Mouse (Mus musculus): Measurements from ENCODE around the gene Gsta2. TPM values are rescaled to one million over a fixed set of nuclear protein-coding genes. Genes with fewer than 3 reads are reported as not detected.
"Not testable (repeated sequence)": the region's sequence is repeated elsewhere in the genome, so short reads cannot be mapped to it uniquely, and the experiment has no call there.

The Gsta2 gene
- total RNA-seq, 2 experiments from 2014 or later: not detected

GRCm38 (mm10) chr9:78368671-78369293 is 13.2 kb upstream of the Gsta2 start:
- no peak for ATAC-seq (replicated peaks; ENCODE audit: low FRiP score, low TSS enrichment, poor library complexity, severe bottlenecking)

DNA sequence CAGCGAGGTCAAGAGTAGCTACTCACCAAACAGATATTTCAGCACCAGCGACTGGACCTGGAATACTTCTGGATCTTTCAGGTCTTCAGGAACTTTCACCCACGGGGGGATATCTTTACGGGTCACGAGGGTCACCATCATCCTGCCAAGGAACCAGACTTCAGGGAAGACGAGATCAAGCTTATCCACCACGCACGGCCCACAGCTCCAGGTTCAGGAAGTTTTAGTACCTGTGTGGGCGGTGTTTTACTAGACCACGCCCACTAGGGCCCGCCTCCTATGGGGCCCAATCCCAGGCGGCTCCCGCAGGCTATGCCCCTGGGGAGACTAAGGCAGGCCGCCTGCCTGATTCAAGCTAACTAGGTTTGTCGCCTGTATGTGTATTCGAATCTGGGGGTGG is 12.4 kb upstream of the Gsta2 start, which contains the start of gene Dppa5a:
Gene Dppa5a (minus strand): TSS at position 219 of the 400 bp plus-strand sequence.
- ATAC-seq (replicated peaks; ENCODE audit: low FRiP score, low TSS enrichment, poor library complexity, severe bottlenecking): not testable (repeated sequence)

DNA sequence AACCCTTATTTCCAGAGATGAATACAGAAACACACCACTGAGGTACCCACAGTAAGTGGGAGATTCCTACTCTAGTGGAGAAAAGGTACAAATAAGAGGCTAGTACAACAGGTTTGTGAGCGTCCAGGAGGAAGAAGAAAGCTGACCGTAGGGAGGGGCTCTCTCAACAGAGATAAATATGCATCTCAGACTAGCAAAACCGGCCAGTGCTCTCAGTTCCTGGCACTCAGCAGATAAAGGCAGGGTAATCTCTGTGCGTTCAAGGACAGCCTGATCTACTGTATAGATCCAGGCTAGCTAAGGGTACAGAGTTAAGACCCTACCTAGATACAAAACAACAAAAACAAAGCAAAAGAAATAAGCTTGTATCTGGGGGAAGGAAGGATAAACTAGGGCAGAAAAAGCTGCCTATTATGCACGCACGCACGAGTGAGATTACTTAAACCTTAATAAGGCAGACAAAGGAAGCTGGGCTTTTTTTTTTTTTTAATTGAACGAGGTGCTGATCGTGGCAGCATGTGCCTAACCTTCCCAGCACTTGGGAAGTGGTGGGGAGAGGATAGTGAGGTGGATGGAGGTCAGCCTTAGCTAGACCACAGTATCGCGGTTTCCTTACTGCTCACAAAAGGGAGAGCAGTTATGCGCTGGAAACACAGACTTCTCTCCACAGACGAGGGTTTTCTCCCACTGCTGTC is 10.4 kb upstream of the Gsta2 start:
- ATAC-seq (replicated peaks; ENCODE audit: low FRiP score, low TSS enrichment, poor library complexity, severe bottlenecking): peak; percentile 61; the same call in 1 of the 2 replicates

DNA sequence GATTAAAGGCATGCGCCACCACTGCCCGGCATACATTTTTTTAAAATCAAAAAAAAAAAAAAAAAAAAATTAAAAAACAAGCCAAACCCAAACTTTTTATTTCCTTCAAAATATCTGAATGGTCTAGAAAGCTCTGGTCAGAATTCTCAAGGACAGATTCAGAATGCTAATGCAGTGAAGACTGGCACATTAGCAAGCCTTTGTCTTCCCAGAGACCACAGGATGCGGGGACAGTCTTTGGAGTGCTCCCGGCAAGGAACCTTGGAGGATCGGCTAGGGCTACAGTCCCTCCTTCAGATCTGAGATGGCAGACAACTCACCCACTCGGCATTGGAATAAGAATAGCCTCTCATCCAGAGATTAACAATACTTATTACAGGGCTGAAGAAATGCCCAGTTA is 9.1 kb upstream of the Gsta2 start:
- no peak for ATAC-seq (replicated peaks; ENCODE audit: low FRiP score, low TSS enrichment, poor library complexity, severe bottlenecking)

GRCm38 (mm10) chr9:78363374-78363773 is 7.8 kb upstream of the Gsta2 start:
- ATAC-seq (replicated peaks; ENCODE audit: low FRiP score, low TSS enrichment, poor library complexity, severe bottlenecking): no peak

DNA sequence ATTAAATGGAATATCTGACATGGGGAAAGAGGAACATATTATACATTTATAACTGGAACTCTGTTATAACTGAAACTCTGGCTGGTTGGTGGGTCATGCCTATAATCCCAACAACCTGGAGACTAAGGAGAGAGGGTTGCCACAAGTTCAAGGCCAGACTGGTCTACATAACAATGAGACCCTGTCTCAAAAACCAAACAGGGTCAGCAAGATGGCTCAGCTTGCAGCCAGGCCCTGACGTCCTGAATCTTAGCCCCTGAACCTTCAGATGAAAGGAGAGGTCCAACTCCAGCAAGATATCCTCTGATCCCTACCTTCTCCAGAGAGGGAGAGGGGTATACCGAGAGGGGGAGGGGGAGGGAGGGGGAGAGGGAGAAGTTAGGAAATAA is 4.9 kb upstream of the Gsta2 start:
- ATAC-seq (replicated peaks; ENCODE audit: low FRiP score, low TSS enrichment, poor library complexity, severe bottlenecking): no peak

DNA sequence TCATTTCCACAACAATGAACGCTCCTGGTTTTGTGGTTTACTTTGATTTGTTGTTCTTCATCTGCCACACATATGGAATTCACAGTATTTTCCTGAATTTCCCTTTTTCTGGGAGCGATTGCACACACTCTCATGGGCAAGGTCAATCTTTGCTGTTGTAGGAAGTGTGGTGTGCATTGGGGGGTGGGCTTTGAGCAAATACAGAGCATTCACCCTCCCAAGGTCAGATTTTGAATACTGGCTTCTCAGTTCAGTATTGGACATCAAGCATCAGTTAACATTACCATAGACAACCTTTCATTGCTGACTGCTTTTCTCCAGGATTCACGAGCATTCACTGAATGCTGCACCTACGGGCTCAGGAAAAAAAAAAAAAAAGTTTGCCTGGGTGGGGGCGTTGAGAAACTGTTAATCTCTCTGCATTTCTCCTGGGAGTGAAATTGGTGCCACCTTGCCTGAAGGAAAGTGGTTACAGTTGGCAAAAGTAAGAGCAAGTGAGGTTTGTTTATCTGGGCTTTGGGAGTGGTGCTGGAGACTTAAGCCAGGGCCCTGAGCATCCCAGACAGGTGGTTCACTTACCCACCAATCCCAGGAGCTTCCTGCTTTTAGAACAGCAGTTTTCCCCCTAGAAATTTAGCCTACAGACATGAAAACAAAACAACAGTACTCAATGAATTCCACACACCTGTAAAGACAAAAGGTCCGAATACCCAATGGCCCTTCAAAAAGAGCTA is 4.3 kb upstream of the Gsta2 start:
- ATAC-seq (replicated peaks; ENCODE audit: low FRiP score, low TSS enrichment, poor library complexity, severe bottlenecking): no peak

DNA sequence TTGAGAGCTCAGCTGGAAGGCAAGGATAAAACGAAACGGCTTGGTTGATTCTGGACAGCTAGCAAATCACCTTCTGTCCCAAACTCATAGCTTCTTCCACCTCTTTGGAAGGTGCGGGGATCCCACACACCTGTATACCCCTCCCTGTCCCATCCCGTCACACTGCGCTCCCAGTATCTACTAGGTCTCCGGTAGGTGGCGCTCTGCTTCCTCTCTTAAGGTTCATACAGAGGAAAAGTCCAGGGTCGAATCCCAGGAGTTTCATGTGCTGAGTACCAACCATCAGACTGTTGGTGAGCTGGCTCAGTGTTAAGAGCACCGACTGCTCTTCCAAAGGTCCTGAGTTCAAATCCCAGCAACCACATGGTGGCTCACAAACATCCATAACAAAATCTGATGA is 2.5 kb upstream of the Gsta2 start:
- peak; percentile 77 for ATAC-seq (replicated peaks; ENCODE audit: low FRiP score, low TSS enrichment, poor library complexity, severe bottlenecking)

DNA sequence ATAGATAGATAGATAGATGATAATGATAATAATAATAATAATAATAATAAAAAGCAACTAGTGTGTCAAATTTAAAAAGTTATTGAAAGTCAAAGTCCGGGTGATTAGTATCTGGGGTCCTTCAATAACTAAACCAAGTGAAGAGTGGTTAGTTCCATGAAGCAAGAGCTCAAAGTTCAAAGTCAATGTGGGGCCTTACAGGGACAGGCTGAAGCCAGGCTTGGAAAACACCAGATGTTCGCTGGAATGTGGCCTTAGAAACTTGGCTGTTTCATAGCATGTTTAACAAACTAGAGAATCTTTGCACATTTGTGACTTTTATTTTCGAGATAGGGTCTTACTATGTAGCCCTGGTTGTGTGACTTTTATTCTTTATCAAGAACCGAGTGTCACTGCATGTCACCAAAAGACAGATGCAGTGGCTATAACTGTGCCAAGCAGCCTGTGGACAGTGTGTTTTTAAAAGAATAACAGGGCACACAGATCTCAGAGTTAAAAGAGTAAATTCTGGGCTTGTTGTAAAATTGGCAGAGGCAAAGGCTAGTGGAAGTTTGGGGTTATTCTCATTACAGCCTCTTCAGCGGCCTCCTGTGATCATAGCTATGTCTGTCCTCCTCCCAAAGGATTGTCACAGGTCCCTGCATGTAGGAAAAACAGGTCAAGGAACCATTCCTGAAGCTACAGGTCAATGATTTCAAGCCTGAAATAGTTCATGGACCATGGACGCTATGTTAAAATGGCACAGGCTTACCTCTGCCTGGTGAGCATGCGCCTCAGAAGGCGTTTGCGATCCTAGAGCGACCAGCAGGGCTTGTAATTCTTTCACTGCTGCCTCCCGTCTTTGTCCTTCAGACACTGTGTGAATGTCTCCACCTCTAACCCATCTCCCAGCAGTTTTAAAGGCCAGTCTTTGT is 666 bp downstream of the Gsta2 start:
- no peak for ATAC-seq (replicated peaks; ENCODE audit: low FRiP score, low TSS enrichment, poor library complexity, severe bottlenecking)

DNA sequence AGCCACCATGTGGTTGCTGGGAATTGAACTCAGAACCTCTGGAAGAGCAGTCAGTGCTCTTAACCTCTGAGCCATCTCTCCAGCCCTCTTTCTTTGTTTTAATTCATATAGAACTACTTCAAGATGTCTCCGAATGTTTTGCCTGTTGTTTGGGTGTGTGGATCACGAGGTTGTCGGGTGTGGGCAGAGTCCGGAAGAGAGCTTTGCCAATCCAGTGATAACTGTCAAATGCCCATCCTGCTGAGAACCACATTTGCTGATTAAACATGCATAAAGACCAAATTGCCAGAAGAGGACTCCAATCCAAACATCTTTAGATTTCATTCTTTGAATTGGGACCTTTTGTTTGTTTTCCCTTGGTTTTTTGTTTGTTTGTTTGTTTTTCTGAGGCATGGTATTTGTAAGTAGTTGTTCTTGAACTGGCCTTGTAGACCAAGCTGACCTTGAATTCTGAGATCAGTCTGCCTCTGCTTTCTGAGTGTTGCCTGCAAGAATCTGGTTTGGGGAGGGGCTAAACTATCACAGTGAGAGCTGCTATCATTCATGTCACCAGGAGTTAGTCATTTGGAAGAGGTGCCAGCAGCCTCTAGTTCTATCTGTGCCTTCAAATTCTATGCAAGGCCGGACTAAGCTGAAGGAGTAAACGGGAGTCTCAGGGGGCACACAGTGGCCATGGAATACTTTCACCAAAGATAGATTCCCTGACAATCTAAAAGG is 3.9 kb downstream of the Gsta2 start:
- peak; percentile 75 for ATAC-seq (replicated peaks; ENCODE audit: low FRiP score, low TSS enrichment, poor library complexity, severe bottlenecking)

DNA sequence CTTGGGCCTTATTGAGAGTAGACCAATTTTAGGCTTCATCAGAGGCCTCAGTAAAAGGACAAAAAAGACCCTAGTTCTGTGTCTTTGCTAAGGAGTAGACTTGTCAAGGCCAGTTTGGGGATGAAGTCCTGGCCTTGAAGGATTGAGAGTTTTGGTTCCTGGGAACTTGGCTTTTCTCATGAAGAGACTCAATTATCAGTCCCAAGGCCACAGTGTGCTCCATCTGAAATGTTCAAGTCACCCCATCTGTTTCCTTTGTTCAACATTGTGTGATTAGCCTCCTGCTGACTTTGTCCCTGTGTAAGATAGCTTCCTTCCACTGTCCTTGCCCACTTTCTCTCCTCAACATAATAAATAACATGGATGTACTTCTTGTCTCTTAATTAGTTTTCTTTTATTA is 5.6 kb downstream of the Gsta2 start:
- ATAC-seq (replicated peaks; ENCODE audit: low FRiP score, low TSS enrichment, poor library complexity, severe bottlenecking): not testable (repeated sequence)

GRCm38 (mm10) chr9:78349141-78349540 is 6.4 kb downstream of the Gsta2 start:
- ATAC-seq (replicated peaks; ENCODE audit: low FRiP score, low TSS enrichment, poor library complexity, severe bottlenecking): not testable (repeated sequence)

- ATAC-seq (replicated peaks; ENCODE audit: low FRiP score, low TSS enrichment, poor library complexity, severe bottlenecking): not testable (repeated sequence)
Measured at GRCm38 (mm10) chr9:78348206-78349004, 7.2 kb downstream of the Gsta2 start.

DNA sequence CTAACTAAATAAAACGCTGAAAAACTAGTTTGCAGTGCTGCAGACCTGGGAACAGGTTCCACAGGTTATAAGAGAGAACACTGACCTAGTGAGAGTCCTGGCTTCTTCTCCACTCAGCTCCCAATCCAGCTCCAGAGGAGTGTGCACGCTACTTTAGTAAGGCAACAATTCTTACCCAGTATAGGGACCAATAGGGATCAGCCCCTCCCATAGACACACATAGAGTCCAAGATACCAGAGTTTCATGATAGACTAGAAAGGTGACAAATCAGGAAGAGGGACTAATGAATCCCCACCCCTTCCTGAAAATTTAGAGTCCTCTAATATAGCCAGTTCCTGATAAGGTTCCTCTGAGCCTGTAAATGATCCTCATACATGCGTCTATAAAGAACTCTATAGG is 8.6 kb downstream of the Gsta2 start:
- no peak for ATAC-seq (replicated peaks; ENCODE audit: low FRiP score, low TSS enrichment, poor library complexity, severe bottlenecking)

- ATAC-seq (replicated peaks; ENCODE audit: low FRiP score, low TSS enrichment, poor library complexity, severe bottlenecking): not testable (repeated sequence)
Measured at GRCm38 (mm10) chr9:78345235-78345634, 10.4 kb downstream of the Gsta2 start.

DNA sequence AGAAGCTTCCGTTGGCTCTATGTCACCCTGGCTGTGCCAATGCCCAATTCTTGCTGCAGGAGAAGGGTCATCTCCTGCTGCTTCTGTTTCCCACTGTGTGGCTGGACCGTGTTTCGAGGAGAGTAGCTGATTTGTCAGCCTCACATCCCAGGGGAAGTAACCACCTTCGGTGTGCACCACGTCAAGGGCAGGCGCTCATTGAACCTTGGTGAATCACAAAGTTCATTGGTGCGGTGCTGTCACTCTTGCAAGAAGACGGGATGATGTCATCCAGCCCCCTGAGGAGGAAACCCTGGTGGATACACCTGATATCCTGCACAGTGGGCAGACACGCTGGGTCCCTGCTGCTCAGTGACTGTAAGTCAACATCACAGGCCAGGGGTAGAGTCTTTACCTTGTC is 12.5 kb downstream of the Gsta2 start:
- not testable (repeated sequence) for ATAC-seq (replicated peaks; ENCODE audit: low FRiP score, low TSS enrichment, poor library complexity, severe bottlenecking)

DNA sequence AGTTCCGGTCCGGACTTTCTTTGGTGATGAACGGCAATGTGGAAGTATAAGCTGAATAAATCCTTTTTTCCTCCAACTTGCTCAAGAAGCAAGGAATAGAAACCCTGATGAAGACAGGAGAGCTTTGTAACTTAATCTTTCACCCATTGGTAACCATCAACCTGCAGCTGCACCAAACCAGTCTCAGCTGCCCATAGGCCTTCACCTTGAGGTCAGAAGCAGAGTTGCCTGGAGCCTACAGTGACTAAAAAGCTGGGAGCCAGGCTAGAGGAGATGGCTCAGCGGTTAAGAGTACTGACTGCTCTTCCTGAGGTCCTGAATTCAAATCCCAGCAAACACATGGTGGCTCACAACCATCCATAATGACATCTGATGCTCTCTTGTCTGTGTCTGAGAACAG is 13.1 kb downstream of the Gsta2 start:
- ATAC-seq (replicated peaks; ENCODE audit: low FRiP score, low TSS enrichment, poor library complexity, severe bottlenecking): not testable (repeated sequence)

DNA sequence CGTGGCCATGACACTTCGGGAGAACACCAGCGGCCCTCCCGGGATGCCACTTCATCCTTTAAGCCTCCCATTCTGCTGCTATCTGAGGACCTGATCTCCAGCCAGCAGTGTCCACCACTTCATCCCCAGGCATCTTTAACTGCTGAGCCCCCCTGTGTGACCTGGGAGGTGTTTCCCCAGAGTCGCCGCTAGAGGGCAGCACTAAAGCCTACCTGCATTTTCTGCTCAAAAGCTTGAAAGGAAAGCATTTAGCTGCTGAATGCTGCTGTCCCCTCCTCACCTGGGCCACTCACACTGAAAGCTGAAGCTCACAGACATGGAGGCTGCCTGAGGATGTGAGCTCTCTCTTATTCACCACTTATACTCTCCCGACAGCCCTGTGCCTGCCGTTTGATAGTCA is 15.3 kb downstream of the Gsta2 start:
- ATAC-seq (replicated peaks; ENCODE audit: low FRiP score, low TSS enrichment, poor library complexity, severe bottlenecking): peak; percentile 67
